Mouse (Mus musculus) testis, postnatal 10 days (tissue): ENCODE measurements around the gene Mark3.
A peak's percentile ranks its signal among the peaks of the same experiment; 100 is the strongest.
"Not testable (repeated sequence)": the region's sequence is repeated elsewhere in the genome, so short reads cannot be mapped to it uniquely, and the experiment has no call there.

Experiments used
- DNase-seq: peaks from one replicate; pipeline ENCODE4 v3.0.0; 2021; ENCODE audit warnings: low spot score

The Mark3 gene

GRCm38 (mm10) chr12:111574074-111574886 lies at the start of gene Mark3:
Gene Mark3 (plus strand): TSS chr12:111574523.
- DNase-seq = peak; percentile 98

DNA sequence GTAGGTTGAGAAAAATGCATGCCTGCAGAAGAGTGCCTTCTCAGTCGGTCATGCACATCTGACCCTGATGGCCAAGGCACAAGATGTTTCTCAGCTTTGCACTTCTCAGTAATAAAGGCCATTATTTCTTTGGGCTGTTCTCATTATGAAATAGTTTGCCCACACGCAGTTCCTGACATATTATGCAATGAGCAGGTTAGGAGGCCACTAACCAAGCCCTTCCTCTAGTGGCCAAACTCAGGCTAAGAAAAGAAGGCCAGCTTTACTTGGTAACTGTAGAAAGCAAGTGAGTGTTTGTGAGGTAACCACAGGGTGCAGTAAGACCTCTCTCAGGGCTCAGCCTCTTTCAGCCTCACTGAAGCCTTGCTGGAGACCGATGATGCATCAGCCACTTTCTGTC lies 49.4 kb upstream of the Mark3 start:
- no peak for DNase-seq

- DNase-seq = no peak
Measured at GRCm38 (mm10) chr12:111527643-111528281, 46.6 kb upstream of the Mark3 start.

DNA sequence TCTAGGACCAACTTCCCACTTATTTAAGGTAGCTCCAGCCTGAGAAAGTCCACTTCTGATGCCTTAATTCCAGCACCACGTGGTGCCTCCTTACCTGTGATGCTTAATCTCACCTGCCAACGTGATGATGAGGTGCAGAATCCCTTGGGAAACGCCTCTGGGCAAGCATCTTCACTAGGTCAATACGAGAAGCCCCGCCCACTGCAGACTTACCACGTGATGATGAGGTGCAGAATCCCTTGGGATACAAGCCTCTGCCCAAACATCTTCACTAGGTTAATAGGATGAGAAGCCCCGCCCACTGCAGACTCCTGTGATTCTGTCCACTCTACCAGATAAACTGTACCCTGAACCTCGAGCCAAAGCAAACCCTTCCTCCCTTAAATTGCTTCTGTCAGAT lies 45.1 kb upstream of the Mark3 start:
- DNase-seq = no peak

GRCm38 (mm10) chr12:111533096-111533794 lies 41.1 kb upstream of the Mark3 start:
- DNase-seq = no peak

GRCm38 (mm10) chr12:111535281-111535680 lies 39.0 kb upstream of the Mark3 start:
- no peak for DNase-seq

DNA sequence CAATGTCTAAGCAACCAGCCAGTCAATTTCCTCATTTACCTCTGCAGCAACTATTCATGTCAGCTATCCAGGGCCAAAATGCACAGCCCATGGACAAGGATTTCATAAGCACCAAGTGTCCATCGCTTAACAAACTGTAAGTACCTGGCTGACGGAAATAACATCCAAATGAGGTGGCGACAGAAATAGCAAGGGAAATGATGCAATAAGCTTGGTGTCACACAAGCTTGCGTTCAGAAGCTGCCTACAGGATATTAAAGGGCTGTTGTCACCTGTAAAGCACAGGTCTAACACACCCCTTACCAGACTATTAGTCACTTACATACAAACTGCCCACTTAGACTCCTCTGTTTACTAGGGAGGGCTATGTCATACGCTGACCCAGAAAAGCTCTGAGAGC lies 38.6 kb upstream of the Mark3 start:
- no peak for DNase-seq

- no peak for DNase-seq
Measured at GRCm38 (mm10) chr12:111536746-111537145, 37.6 kb upstream of the Mark3 start.

- peak; percentile 73 for DNase-seq
Measured at GRCm38 (mm10) chr12:111537341-111537740, 37.0 kb upstream of the Mark3 start.

DNA sequence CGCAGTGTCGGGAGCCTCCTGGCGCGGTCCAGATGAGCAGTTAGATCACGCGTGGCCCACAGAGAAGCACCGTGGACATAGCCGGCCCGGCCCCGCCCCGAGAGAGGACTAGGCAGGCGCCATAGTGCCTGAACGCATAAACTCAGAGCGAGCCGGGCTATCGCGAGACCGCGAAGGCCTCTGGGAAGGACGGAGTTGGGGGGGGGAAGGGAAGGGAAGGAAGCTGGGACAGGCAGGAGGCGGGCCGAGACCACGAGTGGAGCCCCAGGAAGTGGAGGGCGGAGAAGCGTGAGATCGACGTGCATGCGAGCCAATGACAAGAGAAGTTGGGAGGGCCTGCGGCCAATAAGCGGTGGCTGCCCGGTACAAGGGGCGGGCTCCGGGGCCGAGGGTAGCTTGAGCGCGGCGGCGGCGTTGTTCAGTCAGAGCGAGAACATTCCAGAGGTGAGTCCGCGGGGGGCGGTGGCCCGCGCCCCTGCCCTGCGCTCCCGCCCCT lies 36.5 kb upstream of the Mark3 start, which contains the start of gene Eif5:
Gene Eif5, plus strand, starts transcription at position 221 of the 496 bp plus-strand sequence.
- DNase-seq = peak; percentile 99

DNA sequence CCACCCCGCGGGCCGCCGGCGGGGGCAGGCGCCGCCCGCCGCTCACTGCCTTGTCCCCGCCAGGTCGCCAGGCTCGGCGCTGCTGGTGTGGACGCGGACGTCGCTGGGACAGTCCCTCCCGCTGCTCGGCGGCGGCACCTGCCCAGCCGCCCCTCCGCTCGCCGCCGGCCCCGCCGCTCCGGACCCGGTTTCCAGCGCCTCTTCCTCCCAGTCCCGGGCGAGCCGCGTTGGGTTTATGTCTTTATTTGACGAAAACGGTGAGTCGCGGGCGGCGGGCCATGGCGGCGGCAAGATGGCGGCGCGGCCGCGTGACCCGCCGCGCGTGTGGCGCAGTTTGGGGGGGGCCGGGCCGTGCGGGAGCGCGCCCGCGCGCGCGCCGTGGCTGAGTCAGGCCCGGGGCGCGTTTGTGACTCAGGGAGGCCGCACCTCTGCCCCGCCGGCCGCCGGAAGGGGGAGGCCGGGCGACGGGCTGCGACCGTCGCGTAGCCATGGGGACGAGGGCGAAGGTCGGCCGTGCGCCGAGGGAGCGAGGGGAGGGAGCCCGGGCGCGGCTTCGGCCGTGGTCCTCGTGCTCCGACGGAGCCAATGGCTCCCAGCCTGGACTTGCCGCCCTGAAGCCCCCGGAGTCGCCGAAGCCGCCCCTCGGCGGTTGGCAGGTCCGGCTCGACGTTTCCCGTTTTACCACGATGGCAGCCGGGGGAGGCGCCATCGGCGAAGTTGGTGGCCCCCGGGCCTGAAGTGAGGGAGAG lies 35.9 kb upstream of the Mark3 start:
- DNase-seq = peak; percentile 90

- DNase-seq = no peak
Measured at GRCm38 (mm10) chr12:111539041-111539345, 35.3 kb upstream of the Mark3 start.

DNA sequence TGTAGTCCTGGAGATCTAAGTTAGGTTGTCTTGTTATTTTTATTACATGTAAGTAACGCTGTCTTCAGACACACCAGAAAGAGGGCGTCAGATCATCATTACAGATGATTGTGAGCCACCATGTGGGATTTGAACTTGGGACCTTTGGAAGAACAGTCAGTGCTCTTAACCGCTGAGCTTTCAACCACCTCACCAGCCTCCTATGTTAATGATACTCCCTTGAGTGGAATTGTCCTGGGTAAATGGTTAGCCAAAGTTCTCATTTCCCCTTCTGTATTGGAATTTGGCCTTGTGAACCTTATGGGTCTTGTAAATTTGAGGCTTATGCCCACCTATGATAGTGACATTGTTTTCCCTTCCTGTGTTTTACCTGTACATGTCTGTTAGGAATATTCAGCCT lies 27.3 kb upstream of the Mark3 start:
- DNase-seq = no peak

- DNase-seq = no peak
Measured at GRCm38 (mm10) chr12:111548555-111549289, 25.6 kb upstream of the Mark3 start.

- DNase-seq = no peak
Measured at GRCm38 (mm10) chr12:111550679-111551078, 23.6 kb upstream of the Mark3 start.

DNA sequence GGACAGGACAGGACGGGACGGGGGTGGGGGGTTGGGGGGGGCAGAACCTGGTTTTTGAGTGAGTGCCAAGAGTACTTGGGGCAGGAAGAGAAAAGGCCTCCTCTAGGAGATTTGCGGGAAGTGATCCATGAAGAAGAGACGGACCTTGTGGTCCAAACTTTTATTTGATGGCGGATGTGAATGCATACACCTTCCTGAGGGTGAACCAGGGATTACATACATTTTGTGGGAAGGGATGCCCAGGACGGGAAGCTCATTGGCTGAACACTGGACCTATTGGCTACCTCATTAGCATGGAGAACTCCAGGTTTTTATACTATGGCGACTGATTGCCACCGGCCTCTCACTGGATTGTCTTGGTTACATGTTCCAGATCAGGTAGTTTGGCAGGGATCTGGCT lies 22.0 kb upstream of the Mark3 start:
- no peak for DNase-seq

GRCm38 (mm10) chr12:111555357-111555756 lies 19.0 kb upstream of the Mark3 start:
- no peak for DNase-seq

- DNase-seq = not testable (repeated sequence)
Measured at GRCm38 (mm10) chr12:111555893-111556292, 18.4 kb upstream of the Mark3 start.

DNA sequence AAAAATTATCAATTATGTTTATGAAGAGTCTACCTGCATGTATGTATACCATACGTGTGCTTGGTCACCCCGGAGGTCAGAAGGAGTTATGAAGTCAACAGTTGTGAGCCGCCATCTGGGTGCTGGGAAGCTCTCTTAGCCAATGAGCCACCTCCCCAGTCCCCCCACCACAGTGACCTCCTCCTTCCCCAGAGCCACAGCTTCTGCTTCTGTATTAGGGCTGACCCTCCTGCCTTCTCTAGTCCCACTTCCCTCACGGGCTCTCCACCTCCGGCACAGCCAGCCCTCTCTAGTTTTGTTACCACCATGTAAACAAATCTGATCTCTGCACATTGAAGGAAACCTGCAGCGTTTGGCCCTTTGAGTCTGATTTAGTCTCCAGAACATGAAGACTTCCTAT lies 16.8 kb upstream of the Mark3 start:
- DNase-seq = no peak

DNA sequence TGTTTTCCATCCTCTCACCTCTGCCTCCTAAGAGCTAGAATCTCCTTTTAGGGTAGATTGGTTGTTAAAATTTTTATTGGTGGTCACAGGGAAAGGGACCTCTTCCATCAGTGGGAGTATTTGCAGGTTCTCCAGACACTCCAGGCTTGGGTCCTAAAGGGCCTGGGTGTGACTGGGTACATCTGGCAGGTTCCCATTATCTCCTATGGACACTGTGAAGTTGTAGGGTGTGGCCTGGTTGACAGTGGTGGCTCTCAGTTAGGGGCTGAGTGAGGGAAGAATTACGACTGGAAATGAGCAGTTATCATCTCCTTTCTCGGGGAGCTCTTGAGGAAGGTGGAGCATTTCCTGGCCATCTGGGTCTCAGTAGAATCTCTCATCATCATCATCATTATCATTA lies 15.7 kb upstream of the Mark3 start:
- no peak for DNase-seq

- DNase-seq = no peak
Measured at GRCm38 (mm10) chr12:111559647-111560258, 14.6 kb upstream of the Mark3 start.
